Mouse (Mus musculus) adrenal gland, adult 8-10 months (tissue): Measurements from ENCODE around the gene Stim2. TPM values are rescaled to one million over a fixed set of nuclear protein-coding genes. Genes with fewer than 3 reads are reported as not detected.

Experiments used
- DNase-seq: peaks from one replicate; pipeline ENCODE4 v3.0.0; 2022
- total RNA-seq, 4 experiments: library from RNA; stranded (reverse); gene quantifications; 2 replicates each; pipeline ENCODE4 v1.2.4; 2022

Stim2 gene
- total RNA-seq, result 10 to 100 TPM; 19.3 to 39.5 (median 34.2) TPM

- DNase-seq, result peak; percentile 93
Observed at GRCm38 (mm10) chr5:53998146-53998742, at the start of gene Stim2. TSS of gene Stim2 (plus strand) at chr5:53998499.

DNA sequence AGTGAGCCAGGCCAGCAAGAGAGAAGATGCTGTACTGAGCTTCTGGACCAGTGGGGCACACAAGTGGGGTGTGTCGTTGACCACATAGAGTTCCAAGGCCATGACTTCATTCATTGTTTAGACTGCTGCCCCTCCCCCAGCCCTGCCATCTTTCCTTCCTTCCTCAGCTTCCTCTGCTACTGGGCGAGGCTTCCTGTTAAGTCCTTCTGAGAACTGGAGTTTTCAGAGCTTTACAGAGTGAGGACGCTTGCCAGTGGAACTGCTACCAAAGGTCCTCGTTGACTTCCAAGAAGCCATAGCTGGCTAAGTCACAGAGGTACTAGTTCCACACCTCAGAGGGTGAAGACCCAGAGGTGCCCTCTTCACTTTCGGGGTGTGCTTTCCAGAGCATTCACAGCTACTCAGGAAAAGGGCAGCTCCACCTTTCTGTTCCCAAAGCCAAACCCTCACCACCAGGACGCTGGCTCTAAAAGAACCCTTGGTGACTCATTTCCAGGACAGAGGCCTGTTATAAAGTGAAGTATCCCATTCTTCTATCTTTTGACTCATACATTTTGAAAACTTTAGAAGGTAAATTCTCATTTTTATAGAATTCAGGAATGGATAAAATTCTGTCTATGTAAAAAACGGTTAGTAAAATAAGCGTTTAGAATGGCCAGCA lies 49.6 kb upstream of the Stim2 start:
- DNase-seq, result peak; percentile 60

DNA sequence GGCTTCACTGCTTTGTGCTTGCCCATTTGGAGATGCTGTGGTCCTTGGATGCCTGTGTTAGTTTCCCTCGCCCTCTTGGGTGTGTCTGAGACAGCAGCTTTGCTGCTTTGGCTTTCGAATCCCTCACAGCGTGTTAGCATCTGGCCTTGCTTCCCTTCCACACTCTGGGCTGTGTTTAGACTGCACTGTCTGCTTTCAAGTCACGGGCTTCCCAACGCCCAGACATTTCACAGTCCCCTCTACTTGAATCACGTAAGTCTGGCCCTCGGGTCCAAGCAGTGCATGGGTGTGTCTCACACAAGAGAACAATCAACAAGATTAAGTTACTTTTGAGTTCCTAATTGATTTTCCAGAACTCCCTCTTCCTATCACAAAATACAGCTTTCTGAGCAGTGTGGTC lies 48.1 kb upstream of the Stim2 start:
- no peak for DNase-seq

GRCm38 (mm10) chr5:53953216-53953615 lies 45.1 kb upstream of the Stim2 start:
- DNase-seq, result no peak

DNA sequence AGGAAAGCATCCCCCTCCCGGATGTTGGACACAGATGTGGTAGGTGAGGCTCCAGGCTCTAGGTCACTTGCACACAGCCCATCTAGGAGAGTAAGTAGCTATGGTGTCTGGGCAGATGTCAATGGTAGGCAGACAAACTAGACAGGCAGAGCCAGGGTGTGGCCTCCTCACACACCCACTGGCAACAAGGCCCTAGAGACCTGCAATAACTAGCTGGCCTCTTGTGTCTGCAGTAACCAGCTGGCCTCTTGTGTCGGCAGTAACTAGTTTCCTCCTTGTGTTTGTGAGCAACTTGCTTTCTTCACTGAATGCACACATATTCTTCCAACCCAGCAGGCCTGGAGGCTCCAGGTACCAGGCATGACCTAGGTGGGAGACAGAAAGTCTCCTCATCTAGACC lies 44.5 kb upstream of the Stim2 start:
- no peak for DNase-seq

DNA sequence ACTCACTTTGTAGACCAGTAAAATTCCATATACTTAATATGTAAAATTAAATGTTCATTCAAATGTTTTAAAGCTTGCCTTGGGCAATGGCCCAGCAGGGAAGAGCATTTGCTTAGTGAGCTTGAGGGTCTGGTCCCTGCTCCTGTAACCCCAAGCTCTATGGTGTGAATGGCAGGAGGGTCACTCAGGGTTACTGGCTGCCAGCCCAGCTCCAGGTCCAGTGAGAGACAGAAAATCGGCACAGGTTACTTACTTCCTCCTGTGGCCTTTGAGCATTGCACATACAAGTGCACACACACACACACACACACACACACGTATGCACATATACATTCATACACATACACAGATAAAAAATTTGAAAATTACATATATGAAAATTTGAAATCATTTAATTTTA lies 42.3 kb upstream of the Stim2 start:
- no peak for DNase-seq

GRCm38 (mm10) chr5:53956396-53957314 lies 41.6 kb upstream of the Stim2 start:
- DNase-seq, result no peak

DNA sequence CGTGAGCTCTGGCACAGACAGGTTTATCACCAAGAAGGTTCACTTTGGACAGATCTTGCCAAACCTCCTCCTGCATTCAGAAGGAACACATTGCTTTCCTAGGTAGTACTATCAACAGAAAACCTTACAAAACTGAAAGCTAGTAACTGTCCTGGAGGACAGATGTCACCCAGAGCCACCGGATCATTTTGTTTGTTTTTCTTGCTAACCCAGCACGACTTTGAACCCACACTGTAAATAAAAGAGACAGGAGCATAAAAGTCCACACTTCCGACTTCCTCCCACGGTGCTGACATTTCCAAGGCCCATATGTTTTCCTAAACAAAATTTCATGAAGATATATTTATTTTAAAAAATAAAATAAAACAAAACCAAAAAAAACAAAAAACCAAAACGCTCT lies 41.0 kb upstream of the Stim2 start:
- no peak for DNase-seq

DNA sequence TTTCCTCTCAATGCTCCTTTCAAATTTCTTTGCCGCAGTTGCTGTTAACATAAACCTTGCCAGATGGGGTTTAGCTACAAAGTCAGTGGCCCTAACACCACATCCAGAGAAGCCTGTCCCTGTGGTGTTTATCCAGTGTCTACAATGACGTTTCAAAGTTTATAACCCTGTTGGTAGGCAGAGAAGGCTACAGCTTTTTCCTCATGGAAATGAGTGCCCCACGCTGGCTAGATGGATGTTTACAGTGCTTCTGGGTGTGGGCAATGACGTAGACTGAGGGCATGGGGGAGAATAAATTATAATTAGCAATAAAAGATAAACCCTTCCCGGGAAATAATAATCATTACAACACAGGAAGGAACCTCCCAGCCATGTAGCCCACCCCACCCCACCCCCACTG lies 37.1 kb upstream of the Stim2 start:
- no peak for DNase-seq

GRCm38 (mm10) chr5:53961830-53962515 lies 36.3 kb upstream of the Stim2 start:
- DNase-seq, result peak; percentile 15

GRCm38 (mm10) chr5:53965656-53966055 lies 32.6 kb upstream of the Stim2 start:
- no peak for DNase-seq

GRCm38 (mm10) chr5:53967560-53967959 lies 30.7 kb upstream of the Stim2 start:
- DNase-seq, result no peak

DNA sequence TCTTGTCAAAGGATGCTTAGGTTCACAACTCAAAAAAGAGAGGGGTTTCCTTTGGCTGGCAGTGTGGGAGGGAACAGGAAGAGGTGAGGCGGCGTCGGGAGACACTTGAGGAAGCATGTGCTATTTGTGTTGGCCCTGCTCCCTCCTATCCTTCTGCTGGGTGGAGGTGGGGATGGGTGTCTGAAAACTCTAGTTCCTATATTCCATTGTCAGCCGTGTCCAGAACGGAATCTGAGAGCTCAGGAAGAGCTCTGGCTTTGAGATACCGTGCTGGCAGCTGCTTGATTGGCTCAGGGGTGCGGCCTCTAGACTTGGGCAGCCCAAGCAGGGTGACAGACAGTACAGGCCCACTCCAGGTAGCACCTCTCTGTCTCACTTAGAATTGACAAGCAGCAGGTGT lies 28.1 kb upstream of the Stim2 start:
- peak; percentile 28 for DNase-seq

DNA sequence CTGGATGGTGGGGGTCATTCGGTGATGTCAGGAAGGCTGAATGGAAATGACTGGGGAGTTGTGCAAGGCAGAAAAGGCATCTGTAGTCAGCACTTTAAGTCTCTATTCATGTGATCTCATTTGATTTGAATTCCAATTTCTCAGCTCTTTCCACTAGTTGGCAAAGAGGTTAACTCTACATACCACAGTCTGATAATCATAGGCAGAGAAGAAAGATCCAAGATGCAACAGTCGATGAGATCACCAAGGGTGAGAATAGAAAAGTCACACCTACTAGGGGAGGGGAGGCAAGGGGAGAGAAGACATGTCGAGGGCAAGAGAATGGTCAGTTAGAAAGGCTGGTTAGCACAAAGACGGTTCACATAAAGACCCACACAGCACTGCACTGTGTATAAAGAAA lies 27.1 kb upstream of the Stim2 start:
- no peak for DNase-seq

DNA sequence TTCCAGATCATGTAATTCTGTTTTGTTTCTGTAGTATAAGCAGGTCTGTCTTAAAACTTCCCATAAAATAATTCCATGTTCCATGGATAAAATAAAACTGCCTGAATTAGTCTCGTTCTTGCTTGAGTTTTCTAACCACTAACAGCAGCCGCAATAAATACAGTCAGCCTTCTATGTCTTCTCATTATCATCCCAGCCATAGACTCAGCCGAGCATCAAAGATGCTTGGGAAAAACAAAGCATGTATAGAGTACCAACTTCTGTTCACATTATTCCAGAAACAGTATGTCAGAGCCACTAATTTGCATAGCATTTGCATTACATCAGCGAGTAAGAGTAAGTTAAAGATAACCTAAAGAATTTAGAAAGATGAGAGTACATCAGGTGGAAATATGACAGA lies 25.4 kb upstream of the Stim2 start:
- no peak for DNase-seq

GRCm38 (mm10) chr5:53976497-53976896 lies 21.8 kb upstream of the Stim2 start:
- DNase-seq, result no peak

GRCm38 (mm10) chr5:53977060-53977459 lies 21.2 kb upstream of the Stim2 start:
- no peak for DNase-seq

DNA sequence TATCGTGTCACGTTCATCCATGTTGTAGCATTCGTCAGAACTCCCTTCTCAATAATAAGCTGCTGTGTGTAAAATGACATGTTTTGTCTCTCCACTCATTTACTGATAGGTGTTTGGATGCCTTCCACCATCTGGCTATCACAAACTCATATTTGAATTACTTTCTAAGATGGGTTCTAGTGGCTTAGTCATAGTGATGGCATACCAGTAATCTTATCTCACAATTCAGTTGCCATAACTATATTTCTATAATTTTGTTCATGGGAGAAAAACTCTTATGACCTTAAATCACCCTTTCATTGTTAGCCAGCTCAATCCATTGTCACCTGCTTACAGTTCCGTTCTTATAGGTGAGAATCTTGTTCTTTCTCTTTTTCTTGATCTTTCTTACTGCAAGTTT lies 14.9 kb upstream of the Stim2 start:
- DNase-seq, result no peak

DNA sequence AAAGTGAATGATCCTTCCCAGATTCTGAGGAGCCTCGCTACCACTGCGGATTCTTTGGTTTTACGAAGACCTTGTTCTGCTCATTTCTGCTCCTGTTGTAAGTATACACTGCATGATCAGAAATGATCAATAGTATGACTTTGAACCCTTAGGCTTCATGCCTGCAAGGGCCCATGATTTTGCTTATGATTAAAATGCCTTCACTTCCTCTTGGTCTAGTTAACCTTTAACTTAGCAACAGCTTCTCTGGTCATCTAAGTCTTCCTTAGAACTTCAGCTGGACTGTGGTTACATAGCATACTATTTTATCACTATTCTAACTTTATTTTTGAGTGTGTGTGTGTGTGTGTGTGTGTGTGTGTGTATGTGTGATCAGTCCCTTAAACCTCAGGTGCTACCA lies 12.7 kb upstream of the Stim2 start:
- DNase-seq, result no peak

DNA sequence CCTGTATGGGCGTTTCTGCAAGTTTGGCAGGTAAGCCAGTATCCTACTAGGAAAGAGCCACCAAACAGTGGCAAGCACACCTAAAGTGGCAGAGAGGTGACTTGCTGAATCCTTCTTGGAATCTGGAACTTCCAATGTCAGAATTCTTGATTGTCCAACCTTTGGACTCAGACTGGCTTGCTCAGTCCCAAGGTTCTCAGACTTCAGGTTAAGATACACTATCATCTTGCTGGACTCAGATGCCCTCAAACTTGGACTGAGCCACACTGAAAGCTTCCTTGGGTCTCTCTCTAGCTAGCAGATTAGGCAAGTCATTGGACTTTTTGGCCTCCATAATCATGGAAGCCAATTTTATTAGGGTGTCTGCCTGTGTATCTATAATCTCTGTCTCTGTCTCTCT lies 10.8 kb upstream of the Stim2 start:
- no peak for DNase-seq

- no peak for DNase-seq
Observed at GRCm38 (mm10) chr5:53988053-53988452, 10.2 kb upstream of the Stim2 start.

DNA sequence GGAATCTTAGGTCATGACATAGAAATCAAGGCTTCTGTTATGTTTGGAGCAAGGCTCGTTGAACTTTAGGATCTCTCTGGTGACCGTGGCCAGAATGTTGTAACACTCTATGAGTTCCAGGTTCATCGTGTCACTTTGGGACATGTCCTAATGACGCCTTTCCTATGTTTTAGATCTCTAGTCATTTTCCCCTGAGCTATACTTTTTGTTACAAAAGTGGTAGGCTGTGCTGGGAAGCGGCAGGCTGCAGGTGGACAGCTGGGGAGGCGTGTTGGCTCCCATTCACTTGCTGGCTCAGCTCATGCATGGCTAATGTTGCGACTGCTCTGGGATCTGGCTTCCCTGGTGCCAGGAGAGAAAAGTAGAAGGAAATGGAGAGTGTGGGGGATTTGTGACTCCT lies 5.7 kb upstream of the Stim2 start:
- DNase-seq, result no peak

GRCm38 (mm10) chr5:53994576-53994975 lies 3.7 kb upstream of the Stim2 start:
- no peak for DNase-seq
